Mouse (Mus musculus) right cerebral cortex, postnatal 4 days (tissue): ENCODE data around the gene Gatm.
A peak's percentile ranks its signal among the peaks of the same experiment; 100 is the strongest.

Source experiments
- DNase-seq: peaks from one replicate; pipeline ENCODE4 v3.0.0-alpha.2; 2022

Gatm gene

DNA sequence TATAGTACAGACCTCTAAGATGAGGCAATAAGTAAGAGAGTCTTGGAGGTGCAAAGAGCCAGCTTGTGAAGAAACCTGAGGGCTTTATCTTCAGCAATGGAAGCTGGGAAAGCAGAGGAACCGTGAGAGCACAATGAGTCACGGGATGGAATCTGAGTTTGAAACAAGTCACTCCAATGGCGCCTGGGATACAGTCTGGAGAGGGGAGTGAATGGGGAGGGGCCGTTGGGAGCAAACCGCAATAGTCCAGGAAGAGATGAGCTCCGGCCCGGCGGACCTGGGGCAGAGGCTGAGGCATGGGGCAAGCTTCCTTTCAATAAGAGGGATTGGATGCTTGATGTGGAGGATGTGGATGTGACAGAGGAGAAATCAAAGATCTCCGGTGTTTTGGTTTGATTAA is 2.3 kb downstream of the Gatm start:
- DNase-seq = no peak

DNA sequence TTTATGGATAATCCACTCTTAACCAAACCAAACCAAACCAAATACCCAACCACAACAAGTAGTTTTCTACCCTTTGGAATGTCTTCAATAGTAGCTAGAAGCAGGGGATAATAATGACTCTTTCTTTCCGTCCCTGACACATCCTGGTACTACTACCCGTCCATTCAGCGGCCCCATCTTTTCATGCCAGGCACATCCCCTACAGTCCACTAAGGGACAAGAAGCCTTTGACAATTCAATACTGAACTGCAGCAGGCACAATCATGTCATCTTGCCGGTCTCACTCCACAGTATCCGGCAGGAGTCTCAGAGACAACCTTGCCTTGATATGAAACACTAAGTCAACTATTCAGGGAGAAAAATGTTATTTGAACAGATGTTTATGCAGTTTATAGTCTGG is 5.3 kb downstream of the Gatm start:
- no peak for DNase-seq

DNA sequence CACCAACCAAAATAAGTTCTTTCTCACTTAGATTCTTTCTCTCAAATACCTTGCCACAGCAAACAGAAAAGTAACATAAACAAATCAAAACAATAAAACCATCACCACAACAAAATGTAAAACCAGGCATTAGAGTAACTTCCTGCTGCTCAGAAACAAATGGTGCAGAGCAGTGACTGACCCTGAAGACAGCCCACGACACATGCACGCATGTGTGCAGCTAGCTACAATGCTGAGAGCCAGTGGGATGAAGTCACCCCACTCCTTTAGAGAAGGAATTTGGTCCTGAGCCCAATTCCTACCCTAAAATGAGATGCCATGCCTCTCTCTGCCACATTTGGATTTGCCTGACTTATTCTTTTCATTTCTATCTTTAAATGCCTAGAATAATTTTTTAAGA is 9.7 kb downstream of the Gatm start:
- DNase-seq = no peak

DNA sequence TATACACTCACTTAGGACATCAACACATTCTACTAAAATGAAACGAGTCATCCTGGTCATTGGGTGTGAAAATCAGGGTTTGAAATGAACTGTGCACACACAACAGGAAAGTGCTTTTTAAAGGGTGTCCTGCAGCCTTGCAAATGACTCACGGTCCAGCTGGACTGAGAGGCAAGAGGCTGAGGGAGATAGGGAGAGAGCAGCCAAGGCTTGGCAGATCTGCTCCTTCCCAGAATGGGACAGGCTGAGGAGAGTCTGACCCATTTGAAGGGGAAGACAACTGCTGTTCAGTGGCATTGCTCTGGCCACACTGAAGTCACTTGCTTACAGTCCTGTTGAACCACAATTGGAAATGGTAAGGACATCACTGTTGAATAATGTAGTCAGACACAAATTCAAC is 11.4 kb downstream of the Gatm start:
- DNase-seq = no peak

DNA sequence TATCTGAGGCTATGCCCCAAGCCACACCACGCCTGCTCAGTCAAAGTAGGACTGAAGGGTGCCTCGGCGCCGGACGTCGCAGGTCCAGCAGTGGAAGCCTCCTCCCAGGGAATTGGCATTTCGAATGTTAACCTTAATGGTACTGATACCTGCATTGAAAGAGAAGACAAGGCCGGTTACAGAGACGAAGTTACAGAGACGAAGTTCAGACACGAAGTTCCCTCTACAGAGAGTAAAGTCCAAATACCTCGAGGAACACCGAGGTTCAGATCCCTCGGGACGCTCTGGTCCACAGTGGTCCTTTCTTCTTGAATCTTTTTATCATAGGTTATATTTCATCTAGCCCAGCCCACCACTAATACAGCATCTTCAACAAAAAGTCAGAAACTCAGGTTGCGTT is 15.6 kb downstream of the Gatm start:
- DNase-seq = no peak

DNA sequence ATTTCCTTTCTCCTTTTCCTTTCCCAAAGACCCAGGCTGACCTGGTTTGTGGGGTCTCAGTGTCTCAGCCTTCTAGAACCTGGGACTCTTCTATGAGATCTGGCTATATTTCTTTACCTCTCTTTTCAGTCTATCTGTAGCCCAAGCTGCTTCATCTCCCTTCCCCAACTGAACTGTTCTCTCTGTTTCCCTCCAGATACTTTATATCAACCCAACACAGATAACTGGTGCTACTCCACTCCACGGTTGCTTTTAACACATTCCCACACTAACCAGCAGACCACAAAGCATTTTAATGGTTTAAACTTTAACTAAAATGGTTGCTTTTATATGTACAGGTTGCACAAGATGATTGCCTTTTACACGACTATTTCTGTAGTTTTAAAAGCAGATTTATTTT is 19.9 kb downstream of the Gatm start:
- no peak for DNase-seq

DNA sequence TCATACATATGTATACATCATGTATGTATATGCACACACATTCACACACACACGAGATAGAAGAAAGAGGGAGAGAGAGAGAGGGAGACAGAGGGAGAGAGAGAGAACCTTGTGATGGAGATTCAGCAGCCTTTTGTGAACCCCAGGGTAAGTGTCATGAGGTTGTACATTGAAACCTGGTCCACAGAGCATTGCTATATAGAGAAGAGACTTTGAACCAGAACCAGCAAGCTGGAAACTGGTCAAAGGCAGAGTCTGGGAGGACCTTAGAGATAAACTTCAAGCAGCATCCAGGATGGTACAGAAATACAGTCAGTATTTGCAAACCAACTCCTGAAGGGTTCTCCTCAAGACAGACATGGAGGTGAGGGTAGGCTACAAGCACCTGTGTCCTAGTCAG is 20.8 kb downstream of the Gatm start:
- no peak for DNase-seq

DNA sequence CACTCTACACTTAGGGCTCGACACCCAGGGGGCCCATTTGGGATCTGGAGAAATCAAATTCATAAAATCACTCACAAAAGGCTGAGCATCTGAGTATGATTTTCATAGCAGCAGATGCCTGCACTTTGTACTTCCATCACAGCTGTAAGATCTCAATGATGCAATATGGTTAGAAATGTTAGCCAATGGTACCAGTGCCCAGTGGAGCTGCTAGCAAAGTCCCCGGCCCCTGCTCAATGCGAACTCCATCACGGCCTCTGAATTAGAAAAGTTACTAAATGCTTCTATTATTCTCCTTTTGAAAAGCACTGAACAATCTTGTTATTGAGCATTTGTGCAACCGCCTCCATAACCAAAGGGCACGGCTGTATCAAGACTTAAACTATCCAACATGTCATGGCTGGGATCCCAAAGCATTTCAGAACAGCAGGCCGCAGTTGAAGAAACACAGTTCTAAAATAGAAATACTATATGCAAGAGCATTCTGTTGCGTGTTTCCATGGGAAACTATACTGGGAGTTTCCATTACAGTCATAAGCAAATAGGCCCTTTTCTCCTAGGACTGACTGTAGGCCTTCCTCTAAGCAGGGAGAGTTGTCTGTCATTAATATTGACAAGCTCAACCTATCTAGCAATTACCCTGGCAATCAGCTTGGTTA is 23.1 kb downstream of the Gatm start:
- peak; percentile 33 for DNase-seq

DNA sequence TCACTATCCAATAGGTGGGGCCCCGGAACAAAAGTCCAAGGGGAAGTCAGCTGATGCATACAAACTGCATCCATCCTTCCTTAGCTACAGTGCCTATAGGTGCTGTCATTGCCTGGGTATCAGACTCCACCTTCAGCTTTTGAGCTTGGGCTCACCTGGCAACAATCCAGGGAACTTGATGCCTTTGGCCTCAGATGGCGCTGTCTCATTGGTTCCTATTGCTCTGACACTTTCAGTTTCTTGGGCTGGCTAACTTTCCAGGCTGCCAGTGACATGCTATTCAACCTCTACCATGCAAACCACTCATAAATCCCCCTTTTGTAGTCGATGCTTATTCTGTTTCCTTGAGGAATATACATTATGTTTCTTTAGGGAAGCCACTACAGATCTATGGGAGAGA is 24.8 kb downstream of the Gatm start:
- DNase-seq = no peak

DNA sequence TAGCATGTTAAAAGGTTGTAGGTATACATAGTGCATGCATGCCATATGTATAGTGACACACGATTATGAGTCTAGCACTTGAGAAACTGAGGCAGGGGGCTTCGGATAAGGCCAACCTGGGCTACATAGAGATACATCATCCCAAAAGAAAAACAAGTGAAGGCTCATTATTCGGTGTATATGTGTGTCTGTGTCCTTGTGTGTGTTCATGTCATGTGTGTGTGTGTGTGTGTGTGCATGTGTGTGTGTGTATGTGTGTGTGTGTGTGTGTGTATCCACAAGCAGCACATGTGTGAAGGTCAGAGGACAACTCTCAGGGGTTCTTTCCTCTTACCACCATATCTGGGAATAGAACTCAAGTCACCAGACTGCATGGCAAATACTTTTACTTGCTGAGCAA is 28.8 kb downstream of the Gatm start:
- DNase-seq = no peak

DNA sequence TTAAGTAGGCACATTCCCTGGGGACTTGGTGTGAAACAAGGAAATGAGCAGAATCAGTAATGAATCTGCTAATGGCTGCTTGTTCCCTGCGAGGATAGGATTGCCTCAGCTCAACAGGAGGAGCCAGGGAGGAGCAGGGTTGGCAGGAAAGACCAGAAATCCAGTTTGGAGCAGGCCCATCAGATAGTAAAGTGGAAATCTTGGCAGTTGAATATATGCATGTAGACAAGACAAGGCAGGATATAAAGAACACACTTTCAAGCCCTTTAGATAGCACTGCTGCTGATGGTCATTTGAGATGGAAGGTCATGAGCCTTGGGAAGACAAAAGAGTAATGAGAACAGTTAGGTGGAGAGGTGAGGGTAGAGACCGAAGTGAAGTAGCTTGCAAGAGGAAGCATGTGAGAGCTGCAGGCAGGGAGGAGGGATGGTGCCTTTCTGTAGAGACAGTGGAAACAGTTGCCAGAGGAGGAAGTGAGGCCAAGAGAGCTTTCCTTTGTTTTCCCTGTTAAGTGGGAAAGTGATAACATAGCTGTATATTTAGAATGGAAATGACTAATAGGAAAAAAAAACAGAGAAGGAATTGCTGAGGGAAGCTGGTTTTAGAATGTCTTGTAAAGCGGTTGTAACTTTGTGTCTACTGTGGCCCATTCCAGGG is 29.6 kb downstream of the Gatm start:
- no peak for DNase-seq

DNA sequence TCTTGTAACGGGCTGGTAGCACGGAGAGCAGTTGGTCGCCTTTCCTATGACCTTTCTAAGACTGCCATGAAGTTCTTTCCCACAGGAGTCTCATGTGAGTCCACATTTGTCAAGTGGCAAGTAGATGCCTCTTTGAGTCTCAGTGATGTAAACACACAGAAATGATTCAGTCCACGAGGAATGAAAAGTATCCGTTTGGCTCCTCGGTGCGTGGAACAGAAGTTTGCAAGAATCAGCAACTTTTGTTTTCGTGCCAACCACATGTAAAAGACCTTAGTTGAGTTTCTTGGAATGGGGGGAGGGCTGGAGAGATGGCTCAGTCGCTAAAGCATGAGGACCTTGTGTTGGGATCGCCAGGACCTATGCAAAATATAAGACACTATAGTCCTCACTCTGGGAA is 30.7 kb downstream of the Gatm start:
- no peak for DNase-seq

DNA sequence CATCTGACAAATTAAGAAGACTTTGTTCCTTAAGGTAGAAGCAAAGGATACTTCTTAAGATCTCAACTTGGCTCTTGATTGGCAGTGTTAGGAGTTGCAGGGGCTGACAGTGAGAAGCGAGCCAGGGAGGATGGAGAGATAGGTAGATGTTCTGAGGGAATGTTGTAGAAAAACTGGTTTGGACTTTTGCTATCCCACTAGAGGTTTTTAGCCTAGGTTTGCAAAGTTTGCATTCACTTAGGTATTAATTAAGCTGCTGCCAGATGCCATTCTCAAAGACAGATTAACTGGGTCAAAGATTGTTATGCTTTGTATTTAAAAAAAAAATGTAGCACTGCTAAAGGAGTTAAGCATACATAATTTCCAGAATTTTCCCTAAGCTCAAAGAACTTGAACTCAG is 33.8 kb downstream of the Gatm start:
- DNase-seq = no peak

DNA sequence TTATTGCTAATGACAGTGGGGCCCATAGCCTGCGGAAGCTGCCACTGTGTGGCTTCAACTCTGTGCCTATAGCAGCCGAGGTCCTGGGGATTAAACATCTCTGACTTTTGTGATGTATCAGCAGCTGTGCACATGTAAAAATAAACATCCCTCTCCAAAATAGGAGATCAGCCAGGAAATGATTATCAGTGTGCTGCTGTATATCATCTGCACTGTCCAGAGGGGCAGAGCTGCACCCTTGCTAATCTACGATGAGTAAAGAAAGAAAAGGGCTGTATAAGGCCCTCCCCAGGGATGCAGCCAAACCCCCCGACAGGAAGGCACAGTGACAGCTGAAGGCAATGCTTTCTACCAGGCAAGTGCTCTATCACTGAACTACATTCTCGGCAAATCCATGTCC is 34.8 kb downstream of the Gatm start:
- DNase-seq = no peak

DNA sequence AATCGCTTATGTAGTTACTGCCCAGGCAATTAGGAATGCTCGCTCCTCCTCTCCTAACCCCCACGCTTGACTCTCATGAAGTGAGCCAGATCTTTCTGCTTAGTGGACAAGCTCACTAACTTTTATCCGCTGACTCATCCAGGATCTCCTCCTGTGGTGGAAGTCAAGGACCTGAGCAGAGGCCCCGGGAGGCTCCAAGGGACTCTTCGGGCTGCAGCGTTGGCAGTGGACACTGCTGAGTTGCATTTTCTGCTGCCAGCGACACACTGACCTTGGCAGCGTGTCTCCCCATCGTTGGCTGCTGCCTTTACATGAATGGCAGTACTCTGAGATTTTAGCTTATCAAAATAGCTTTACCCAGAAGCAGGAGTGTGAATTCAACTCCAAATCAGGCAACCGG is 35.6 kb downstream of the Gatm start:
- no peak for DNase-seq

DNA sequence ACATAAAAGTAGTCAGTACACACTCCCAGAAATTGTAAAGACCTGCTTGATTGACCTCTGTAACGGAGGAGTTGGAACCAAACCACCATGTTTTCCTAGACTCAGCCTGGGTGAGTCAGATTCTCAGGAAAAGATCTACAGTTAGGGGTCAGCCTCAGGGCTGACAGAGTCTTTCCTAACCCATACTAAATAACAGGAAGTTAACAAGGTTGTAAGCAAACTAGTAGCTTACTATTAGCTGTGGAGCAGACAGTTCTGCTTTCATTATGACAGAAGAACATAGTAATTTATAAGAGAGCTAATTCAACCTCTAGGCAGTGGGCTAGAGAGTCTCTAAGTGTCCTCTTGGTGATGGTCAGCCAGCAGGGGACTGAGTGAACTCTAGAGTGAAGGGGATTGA is 38.7 kb downstream of the Gatm start:
- no peak for DNase-seq

DNA sequence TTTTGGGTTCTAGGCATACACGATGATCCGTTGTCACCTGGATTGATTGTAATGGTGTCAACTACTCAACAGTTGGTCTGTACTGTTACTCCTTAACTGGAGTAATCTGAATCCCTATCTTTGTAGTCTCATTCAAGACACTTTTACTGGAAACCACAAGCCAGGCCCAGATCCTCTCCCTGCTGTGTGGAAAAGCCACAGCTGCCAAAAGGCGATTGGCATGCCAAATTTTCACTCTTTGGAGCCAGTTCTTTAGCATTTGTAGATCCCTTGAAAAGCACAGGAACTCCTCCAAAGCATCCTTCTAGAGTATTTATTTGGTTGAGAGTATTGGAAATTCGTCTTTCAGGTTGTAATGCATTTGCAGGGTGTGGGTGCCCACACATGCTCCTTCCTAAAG is 39.8 kb downstream of the Gatm start:
- DNase-seq = no peak

DNA sequence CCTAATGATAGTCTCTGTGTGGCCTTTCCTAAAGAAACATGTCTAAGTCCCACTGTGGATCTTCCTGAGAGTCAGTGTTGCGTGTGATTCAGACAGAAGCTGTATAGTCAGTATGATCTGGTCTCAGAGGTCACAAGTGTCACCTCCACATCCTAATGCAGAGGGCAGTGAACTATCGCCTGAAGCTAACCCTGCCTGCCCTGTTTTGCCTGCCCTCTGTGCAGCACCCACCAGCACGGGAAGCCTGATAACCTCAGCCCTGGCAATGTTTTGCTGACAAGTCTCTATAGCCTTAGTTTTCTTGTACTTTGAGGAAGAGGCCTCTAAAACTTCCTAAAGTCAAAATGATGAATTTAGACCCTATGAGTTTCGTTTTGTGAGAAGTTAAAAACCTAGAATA is 40.7 kb downstream of the Gatm start:
- DNase-seq = no peak

DNA sequence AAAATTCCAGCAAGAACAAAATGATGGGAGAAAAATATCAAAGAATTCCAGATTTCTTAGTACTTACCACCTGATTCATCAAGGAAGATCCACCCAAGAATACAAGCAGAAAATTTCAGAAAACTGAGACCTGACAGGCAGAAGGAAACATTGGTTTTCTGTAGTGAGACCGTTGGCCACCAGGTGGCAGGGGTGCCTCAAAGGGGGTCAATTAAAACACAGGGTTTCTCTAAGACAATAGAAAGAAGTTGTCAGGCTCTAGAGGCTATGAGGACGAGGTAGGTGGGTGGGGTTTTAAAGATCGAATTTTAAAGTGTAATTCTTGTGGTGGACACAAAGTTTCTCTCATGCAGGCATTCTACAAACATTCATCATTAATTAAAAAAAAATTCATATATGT is 41.7 kb downstream of the Gatm start:
- peak; percentile 74 for DNase-seq

DNA sequence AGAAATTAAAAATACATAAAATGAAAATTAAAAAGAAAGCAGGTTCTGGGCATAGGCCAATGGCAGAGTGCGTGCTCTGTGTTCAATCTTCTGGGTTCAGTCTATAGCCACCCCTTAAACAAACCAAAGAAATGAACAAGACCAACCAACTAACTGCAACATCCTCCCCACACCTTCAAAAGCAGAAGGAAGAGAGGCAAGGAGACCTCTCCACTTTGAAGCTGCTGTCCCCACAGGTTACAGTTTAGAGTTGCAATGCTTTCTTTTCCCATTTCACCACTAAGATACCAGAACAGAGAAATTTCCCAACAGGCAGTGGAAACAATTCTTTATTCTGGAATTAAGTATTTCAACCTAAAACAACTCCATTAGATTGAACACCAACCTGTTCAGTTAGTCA is 48.9 kb downstream of the Gatm start:
- DNase-seq = no peak

DNA sequence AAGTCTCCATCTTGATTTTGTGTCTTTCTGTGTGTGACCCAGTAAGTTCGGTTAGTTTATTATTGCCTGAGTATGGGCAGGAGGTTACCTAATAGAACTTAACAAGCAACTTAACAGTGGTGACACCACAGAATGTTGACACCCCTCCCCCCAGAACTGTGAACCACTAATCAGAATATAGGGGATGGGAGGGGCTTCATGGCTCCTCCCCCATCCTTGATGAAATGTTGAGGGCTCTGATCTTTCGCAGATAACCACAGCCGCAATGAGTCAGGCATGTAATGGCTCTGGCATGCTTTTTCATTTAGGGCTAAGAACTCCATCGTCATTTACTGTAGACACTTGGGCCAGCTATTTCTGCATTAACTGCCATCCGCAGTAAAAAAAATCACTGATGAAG is 49.9 kb downstream of the Gatm start:
- DNase-seq = no peak

DNA sequence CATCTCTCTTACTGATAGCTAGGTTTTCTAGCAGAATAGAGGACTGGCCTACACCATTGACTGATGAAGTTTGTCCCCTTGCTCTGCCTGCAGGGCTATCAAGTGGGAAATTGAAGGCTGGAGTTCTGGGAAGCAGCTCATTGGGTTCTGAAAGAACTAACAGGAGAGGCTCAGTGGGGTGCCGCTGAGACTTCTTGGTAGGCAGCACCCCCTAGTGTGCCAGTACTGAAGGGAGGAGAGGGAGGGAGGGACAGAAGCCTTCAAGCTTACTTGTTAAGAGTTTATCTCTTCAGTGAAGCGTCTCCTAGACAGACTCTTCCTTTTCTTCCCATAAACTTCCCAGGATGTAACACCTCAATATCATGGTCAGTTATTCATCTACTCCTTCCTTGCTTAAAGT is 52.8 kb downstream of the Gatm start:
- DNase-seq = peak; percentile 70
